Mouse (Mus musculus) lung, embryonic 14.5 days (tissue): ENCODE results near the gene Lect2. TPM values are rescaled to one million over a fixed set of nuclear protein-coding genes. Genes with fewer than 3 reads are reported as not detected.

Source experiments
- ATAC-seq: fragments of 200-750 bp; cut with Nextera tagmentation; 2 replicates; pipeline ENCODE4 v1.8.0; 2017; ENCODE audit warnings: mild to moderate bottlenecking, moderate TSS enrichment, moderate library complexity; ENCODE audit not compliant: insufficient read depth
- DNase-seq: peaks from one replicate; pipeline ENCODE4 v3.0.0-alpha.2; 2015
- H3K27ac ChIP-seq: fragments of 300-500 bp; sonication (generic); 2 replicates; pipeline ENCODE4 v1.5.1; 2014; ENCODE audit warnings: low read depth, mild to moderate bottlenecking, moderate library complexity
- H3K27me3 ChIP-seq: fragments of 300-500 bp; sonication (generic); 2 replicates; pipeline ENCODE4 v1.6.1; 2014; ENCODE audit warnings: low read length, control low read depth; ENCODE audit not compliant: insufficient read depth
- H3K36me3 ChIP-seq: fragments of 300-500 bp; sonication (generic); 2 replicates; pipeline ENCODE4 v1.6.1; 2014; ENCODE audit warnings: control low read depth; ENCODE audit not compliant: insufficient read depth
- H3K4me1 ChIP-seq: fragments of 300-500 bp; sonication (generic); 2 replicates; pipeline ENCODE4 v1.6.1; 2014; ENCODE audit warnings: antibody characterized with exemption, control low read depth; ENCODE audit not compliant: insufficient read depth
- H3K4me2 ChIP-seq: fragments of 300-500 bp; sonication (generic); 2 replicates; pipeline ENCODE4 v1.6.1; 2014; ENCODE audit warnings: mild to moderate bottlenecking
- H3K4me3 ChIP-seq: fragments of 300-500 bp; sonication (generic); 2 replicates; pipeline ENCODE4 v1.5.1; 2014; ENCODE audit warnings: low read depth, low read length
- H3K9ac ChIP-seq: fragments of 300-500 bp; sonication (generic); 2 replicates; pipeline ENCODE4 v1.6.1; 2014
- H3K9me3 ChIP-seq: fragments of 300-500 bp; sonication (generic); 2 replicates; pipeline ENCODE4 v1.6.1; 2016; ENCODE audit warnings: low read depth, low read length, control low read depth
- CTCF ChIP-seq: IDR thresholded peaks from 2 replicates; pipeline ENCODE4 v1.5.1; 2016; ENCODE audit warnings: antibody characterized with exemption, low read depth
- WGBS: fragments of 180-500 bp; shearing (Covaris S2); extraction: QIAGEN DNeasy Blood & Tissue Kit; methylation state at CpG from one replicate; pipeline ENCODE4 v1.1.7; 2014; 5-methylcytosine and 5-hydroxymethylcytosine counted together
- polyA plus RNA-seq: library from polyadenylated mRNA; unstranded; fragments of >200 nt; fragmentation: Nextera tagmentation; extraction: Ambion mirVana; gene quantifications from 2 replicates; pipeline ENCODE4 v1.2.1, GENCODE M21; 2014

Lect2 gene
- polyA plus RNA-seq, 1 experiment from 2014 or later: not detected

DNA sequence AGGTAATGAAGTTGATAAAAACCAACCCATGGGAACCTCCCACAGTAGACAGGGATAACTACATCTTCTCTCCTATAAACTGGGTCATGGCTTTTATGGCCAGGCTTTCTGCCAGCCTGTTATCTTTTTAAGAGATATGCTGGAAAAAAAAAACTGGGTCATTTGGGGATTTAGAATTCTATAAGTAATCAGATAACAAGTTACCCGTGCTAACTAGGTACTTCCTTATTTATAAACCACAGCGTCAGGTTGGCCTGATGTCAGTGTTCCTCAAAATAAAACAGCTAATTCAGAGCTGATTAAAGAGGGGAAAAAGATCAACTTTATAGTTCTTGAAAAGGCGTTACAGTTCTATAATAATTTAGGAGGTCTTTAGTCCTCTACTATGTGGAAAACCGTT is 19.3 kb downstream of the Lect2 start:
- ATAC-seq (no peak), DNase-seq (no peak)
- no peak overlapping the region for H3K4me2 ChIP-seq
- peaks cover 5% of the 10 kb centered on the region; the same call in 1 of the 2 replicates for H3K9me3 ChIP-seq
- no peaks in the 10 kb centered on the region for H3K27me3 ChIP-seq
- no peak for TF ChIP-seq CTCF
- WGBS: 68% methylated on average over 4 of the region's 4 CpGs
- no peaks in the 10 kb centered on the region for H3K36me3 ChIP-seq
- no peaks in the 10 kb centered on the region for H3K4me1 ChIP-seq
- H3K27ac ChIP-seq: no peak overlapping the region
- no peak overlapping the region for H3K9ac ChIP-seq
- H3K4me3 ChIP-seq: no peak overlapping the region

DNA sequence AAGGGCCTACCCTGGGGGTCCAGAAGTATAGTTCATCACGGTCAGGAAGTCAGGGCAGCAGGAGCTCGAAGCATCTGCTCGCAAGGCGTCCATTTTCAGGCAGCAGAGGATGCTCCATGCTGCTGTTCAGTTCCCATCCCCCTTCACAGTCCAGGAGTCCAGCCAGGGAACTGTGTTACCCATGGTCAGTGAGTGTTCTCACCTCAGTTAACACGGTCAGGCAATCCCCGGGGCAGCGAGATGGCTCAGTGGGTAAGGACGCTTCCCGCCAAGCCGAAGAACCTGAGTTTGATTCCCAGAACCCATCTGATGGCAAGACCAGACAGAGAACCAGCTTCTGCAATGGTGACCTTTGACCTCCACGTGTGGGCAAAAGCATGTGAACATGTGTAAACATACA is 20.0 kb downstream of the Lect2 start:
- ATAC-seq: no peak
- Histone ChIP-seq H3K36me3 (no peaks in the 10 kb centered on the region), H3K4me2 (no peak overlapping the region), H3K9ac (no peak overlapping the region), H3K27ac (no peak overlapping the region), H3K9me3 (no peaks in the 10 kb centered on the region), H3K27me3 (no peaks in the 10 kb centered on the region), H3K4me3 (no peak overlapping the region), H3K4me1 (no peaks in the 10 kb centered on the region)
- TF ChIP-seq CTCF: no peak
- DNase-seq: no peak
- WGBS: 87% methylated on average over 11 of the region's 11 CpGs

DNA sequence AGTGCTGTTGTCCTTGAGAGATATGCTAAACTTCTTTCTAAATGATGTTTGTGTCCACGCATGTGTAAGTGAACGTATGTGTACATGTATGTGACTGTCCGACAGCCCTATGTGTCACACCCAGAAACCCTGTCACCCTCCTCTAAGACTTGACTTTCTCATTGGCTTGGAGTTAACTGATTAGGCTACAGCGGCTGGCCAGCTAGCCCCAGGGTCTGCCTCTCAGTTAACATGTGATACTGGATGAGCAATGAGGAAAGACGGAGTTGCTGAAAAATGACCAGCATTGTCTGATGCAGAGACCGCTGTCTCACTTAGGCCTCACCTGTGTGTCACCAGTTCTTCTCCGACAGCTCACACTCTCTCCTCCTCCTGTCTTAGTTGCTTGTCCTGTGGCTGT is 20.5 kb downstream of the Lect2 start:
- WGBS: 83% methylated on average over 7 of the region's 7 CpGs
- Histone ChIP-seq H3K4me1 (no peaks in the 10 kb centered on the region), H3K9me3 (no peaks in the 10 kb centered on the region), H3K27me3 (no peaks in the 10 kb centered on the region), H3K4me2 (no peak overlapping the region), H3K27ac (no peak overlapping the region), H3K9ac (no peak overlapping the region), H3K36me3 (no peaks in the 10 kb centered on the region), H3K4me3 (no peak overlapping the region)
- no peak for DNase-seq
- ATAC-seq: no peak
- TF ChIP-seq CTCF: no peak

DNA sequence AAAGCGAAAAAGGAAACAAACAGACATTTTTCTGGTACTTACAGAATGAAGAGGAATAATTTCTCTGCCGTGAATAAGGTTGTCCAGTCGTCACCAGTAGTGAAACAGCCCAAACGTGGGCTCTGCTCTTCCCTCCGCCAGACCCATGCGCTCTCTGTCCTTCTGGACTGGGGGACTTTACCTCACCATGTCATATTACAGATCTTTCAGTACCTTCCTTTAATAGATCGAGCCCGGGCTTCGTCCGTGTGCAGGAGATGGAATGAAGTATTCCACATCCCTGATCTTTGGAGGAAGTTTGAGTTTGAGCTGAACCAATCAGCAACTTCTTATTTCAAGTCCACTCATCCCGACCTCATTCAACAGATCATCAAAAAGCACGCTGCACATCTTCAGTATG is 21.4 kb downstream of the Lect2 start:
- H3K9ac ChIP-seq: no peak overlapping the region
- no peak overlapping the region for H3K4me2 ChIP-seq
- H3K27me3 ChIP-seq: no peaks in the 10 kb centered on the region
- no peak for TF ChIP-seq CTCF
- no peak for DNase-seq
- ATAC-seq: no peak
- WGBS: 55% methylated on average over 12 of the region's 12 CpGs
- H3K4me1 ChIP-seq: no peaks in the 10 kb centered on the region
- H3K27ac ChIP-seq: no peak overlapping the region
- H3K9me3 ChIP-seq: no peaks in the 10 kb centered on the region
- H3K36me3 ChIP-seq: no peaks in the 10 kb centered on the region
- H3K4me3 ChIP-seq: no peak overlapping the region

DNA sequence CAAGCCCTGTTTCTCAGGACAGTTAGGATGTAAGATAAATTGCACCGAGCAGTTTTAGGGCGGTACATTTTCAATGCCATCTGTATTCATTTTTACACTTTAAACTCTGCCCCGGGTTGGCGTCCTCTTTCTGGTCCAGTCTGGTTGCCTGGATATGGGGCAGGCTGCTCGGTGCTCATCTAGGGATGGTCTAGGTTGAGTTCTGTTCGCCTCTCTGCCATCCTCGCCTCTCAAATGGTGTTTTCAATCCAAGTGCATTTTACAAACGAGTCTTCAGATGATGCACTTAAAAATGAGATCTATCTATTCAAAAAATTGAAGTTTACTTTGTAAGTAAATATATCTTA is 25.5 kb downstream of the Lect2 start:
- Histone ChIP-seq H3K9me3 (no peaks in the 10 kb centered on the region), H3K4me3 (peak overlapping the region; percentile 65), H3K27ac (no peak overlapping the region), H3K27me3 (no peaks in the 10 kb centered on the region), H3K4me1 (no peaks in the 10 kb centered on the region), H3K4me2 (peak overlapping the region; percentile 92), H3K9ac (peak overlapping the region; percentile 62), H3K36me3 (no peaks in the 10 kb centered on the region)
- no peak for TF ChIP-seq CTCF
- ATAC-seq (peak; percentile 29; the same call in 1 of the 2 replicates), DNase-seq (peak; percentile 13)
- WGBS: 5% methylated on average over 8 of the region's 8 CpGs

DNA sequence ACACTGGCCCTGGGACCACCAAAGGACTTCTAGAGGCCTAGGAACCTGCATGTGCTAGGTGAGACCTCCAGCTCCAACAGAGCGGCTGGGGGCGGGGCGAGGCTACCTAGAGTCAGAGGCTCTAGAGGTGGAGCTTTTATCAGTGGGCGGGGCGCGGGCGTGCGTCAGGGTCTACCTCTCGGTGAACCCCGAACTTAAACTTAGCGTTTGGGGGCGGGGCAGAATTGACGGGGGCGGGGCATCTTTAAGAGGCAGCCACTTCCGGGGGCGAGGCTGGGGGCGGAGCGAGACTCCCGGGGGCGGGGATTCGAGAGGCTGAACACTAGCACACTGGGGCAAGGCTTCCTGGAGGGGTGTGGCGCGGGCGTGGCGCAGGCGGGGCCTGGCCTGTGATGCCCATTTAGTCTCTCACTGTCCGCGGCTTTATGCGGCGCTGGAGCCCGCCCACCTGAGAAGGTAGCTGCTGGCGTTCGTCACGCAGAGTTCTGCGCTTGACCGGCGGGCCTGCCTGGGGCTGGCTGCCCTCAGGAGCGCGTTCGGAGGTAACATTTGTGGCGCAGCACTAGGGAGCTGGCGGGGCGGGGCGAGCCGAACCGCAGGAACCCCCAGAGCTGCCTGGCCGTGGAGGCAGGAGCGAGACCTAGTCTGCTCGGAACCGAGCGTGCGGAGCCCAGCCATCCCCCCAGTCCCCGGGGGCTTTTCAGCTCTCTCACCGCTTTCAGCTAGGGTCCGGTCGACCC is 26.1 kb downstream of the Lect2 start, which contains the start of gene Fbxl21:
Fbxl21 (plus strand) TSS at position 392 of the 740 bp plus-strand sequence.
- no peaks in the 10 kb centered on the region for H3K36me3 ChIP-seq
- ATAC-seq: peak; percentile 99
- no peaks in the 10 kb centered on the region for H3K9me3 ChIP-seq
- TF ChIP-seq CTCF: no peak
- H3K4me1 ChIP-seq: no peaks in the 10 kb centered on the region
- H3K4me2 ChIP-seq: peak within 1 kb of the TSS; percentile 92
- peak; percentile 94 for DNase-seq
- H3K27me3 ChIP-seq: no peaks in the 10 kb centered on the region
- peak within 1 kb of the TSS; percentile 62 for H3K9ac ChIP-seq
- under 1% methylated on average over 56 of the region's 56 CpGs for WGBS
- H3K27ac ChIP-seq: no peak within 1 kb of the TSS
- H3K4me3 ChIP-seq: peak within 1 kb of the TSS; percentile 65

DNA sequence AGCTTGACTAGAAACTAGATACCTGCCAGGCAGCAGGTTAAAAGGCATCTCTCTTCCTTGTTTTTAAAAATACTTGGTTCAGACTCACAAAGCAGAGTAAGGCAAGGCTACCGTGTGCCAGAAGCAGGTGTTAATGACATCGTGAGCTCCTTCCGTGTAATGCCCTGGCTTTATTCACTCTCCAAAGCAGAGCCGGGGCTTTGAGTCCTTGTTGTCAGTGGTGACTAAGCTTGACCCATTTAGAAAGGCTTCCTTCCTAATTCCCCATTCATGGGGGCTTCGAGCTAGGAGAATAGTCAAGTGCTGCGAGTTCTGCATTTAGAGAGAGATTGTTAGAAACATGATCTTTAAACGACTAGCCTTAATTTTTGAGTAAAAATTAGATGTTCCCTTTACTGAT is 31.5 kb downstream of the Lect2 start:
- Histone ChIP-seq H3K4me1 (no peaks in the 10 kb centered on the region), H3K9ac (no peak overlapping the region), H3K36me3 (no peaks in the 10 kb centered on the region), H3K27ac (no peak overlapping the region), H3K4me3 (no peak overlapping the region), H3K27me3 (no peaks in the 10 kb centered on the region), H3K9me3 (no peaks in the 10 kb centered on the region), H3K4me2 (no peak overlapping the region)
- no peak for TF ChIP-seq CTCF
- ATAC-seq (no peak), DNase-seq (no peak)
- WGBS: 49% methylated on average over 7 of the region's 7 CpGs

DNA sequence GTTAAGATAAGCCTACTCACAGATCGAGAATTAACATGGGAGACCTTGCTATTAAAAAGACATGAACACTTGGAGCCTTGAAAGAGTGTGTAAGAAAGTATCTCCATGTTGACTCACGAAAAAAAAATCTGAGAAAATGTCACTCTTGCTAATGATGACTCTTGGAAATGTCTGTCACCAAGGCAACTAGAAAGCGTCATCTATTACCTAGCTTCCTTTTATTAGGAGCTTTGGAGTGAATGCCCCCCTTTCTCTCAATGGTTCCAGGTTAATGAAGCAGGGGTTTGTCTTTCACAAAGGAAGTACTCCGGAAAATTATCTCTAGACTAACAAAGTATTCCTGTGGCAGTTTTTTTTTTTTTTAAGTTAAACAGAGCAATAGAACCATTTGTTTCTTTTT is 32.0 kb downstream of the Lect2 start:
- Histone ChIP-seq H3K9ac (no peak overlapping the region), H3K4me3 (no peak overlapping the region), H3K4me1 (no peaks in the 10 kb centered on the region), H3K36me3 (no peaks in the 10 kb centered on the region), H3K9me3 (no peaks in the 10 kb centered on the region), H3K4me2 (no peak overlapping the region), H3K27me3 (no peaks in the 10 kb centered on the region), H3K27ac (no peak overlapping the region)
- no peak for ATAC-seq
- TF ChIP-seq CTCF: no peak
- 50% methylated on average over 4 of the region's 4 CpGs for WGBS
- peak; percentile 15 for DNase-seq
